ENCODE assay signal across 7 mouse cellular contexts in genomic region chr14:62836926-62837640, GRCm38 (mm10). TPM values are rescaled to one million over a fixed set of nuclear protein-coding genes. Genes with fewer than 3 reads are reported as not detected.
DNase-seq lines count a peak whose midpoint lies in the region; ATAC-seq lines count a peak whose summit lies in the region.

No protein-coding gene starts in this region.

- ATAC-seq in embryonic facial prominence, embryonic 11.5 days (replicated peaks; ENCODE audit: insufficient number of reproducible peaks, low FRiP score, low TSS enrichment, low read depth) = peak; percentile 94
- peak; percentile 77 for ATAC-seq in granulocyte monocyte progenitor cell, adult 5-6 weeks (replicated peaks; ENCODE audit: poor library complexity, severe bottlenecking)
- peak; percentile 96 for ATAC-seq in midbrain, embryonic 13.5 days

- H3K36me3 ChIP-seq in embryonic facial prominence, embryonic 11.5 days (replicated peaks; ENCODE audit: control insufficient read depth, insufficient read depth, low read depth, low read length) = no peaks in the 10 kb centered on the region
- peaks cover 14% of the 10 kb centered on the region for H3K36me3 ChIP-seq in limb, embryonic 10.5 days
- H3K36me3 ChIP-seq in midbrain, embryonic 13.5 days = peaks cover 5% of the 10 kb centered on the region; the same call in 1 of the 2 replicates

- no peak overlapping the region for H3K27ac ChIP-seq in embryonic facial prominence, embryonic 11.5 days (replicated peaks; ENCODE audit: low read depth, low read length)
- H3K27ac ChIP-seq in limb, embryonic 10.5 days = peak overlapping the region; percentile 88
- H3K27ac ChIP-seq in midbrain, embryonic 13.5 days = peak overlapping the region; percentile 81

- H3K4me2 ChIP-seq in embryonic facial prominence, embryonic 11.5 days (ENCODE audit: low read depth, low read length) = peak overlapping the region; percentile 50
- peak overlapping the region; percentile 63 for H3K4me2 ChIP-seq in midbrain, embryonic 13.5 days (replicated peaks)

- H3K4me3 ChIP-seq in embryonic facial prominence, embryonic 11.5 days (ENCODE audit: low read depth, low read length) = peak overlapping the region; percentile 95
- H3K4me3 ChIP-seq in limb, embryonic 10.5 days = peak overlapping the region; percentile 76
- peak overlapping the region; percentile 55 for H3K4me3 ChIP-seq in midbrain, embryonic 13.5 days (replicated peaks)

- H3K9me3 ChIP-seq in embryonic facial prominence, embryonic 11.5 days (replicated peaks; ENCODE audit: control insufficient read depth, low read length) = no peaks in the 10 kb centered on the region
- no peaks in the 10 kb centered on the region for H3K9me3 ChIP-seq in limb, embryonic 10.5 days (replicated peaks)
- H3K9me3 ChIP-seq in midbrain, embryonic 13.5 days = no peaks in the 10 kb centered on the region

- H3K4me1 ChIP-seq in embryonic facial prominence, embryonic 11.5 days (ENCODE audit: control insufficient read depth, insufficient read depth, low read length) = no peaks in the 10 kb centered on the region
- peaks cover 21% of the 10 kb centered on the region for H3K4me1 ChIP-seq in limb, embryonic 10.5 days
- peaks cover 23% of the 10 kb centered on the region for H3K4me1 ChIP-seq in midbrain, embryonic 13.5 days (replicated peaks)

- peak overlapping the region; percentile 46 for H3K9ac ChIP-seq in embryonic facial prominence, embryonic 11.5 days (replicated peaks; ENCODE audit: low read length)
- peak overlapping the region; percentile 47; the same call in 1 of the 2 replicates for H3K9ac ChIP-seq in midbrain, embryonic 13.5 days (replicated peaks)

- DNase-seq in adrenal gland, postnatal 14 days = peak; percentile 98
- peak; percentile 99 for DNase-seq in embryonic facial prominence, embryonic 11.5 days (ENCODE audit: low spot score)
- DNase-seq in kidney, adult 11 months = peak; percentile 99
- peak; percentile 95 for DNase-seq in limb, embryonic 10.5 days (ENCODE audit: low spot score)
- DNase-seq in spleen, adult 12 weeks (ENCODE audit: low spot score) = peak; percentile 87

- H3K27me3 ChIP-seq in embryonic facial prominence, embryonic 11.5 days (ENCODE audit: control insufficient read depth, insufficient read depth, low read length) = no peaks in the 10 kb centered on the region
- H3K27me3 ChIP-seq in limb, embryonic 10.5 days (ENCODE audit: low read depth, poor library complexity, severe bottlenecking) = no peaks in the 10 kb centered on the region
- H3K27me3 ChIP-seq in midbrain, embryonic 13.5 days = no peaks in the 10 kb centered on the region

- under 1% methylated on average over 37 of the region's 37 CpGs for WGBS in embryonic facial prominence, embryonic 11.5 days
- under 1% methylated on average over 37 of the region's 37 CpGs for WGBS in limb, embryonic 10.5 days
- under 1% methylated on average over 37 of the region's 37 CpGs for WGBS in midbrain, embryonic 13.5 days

RNA-seq across cellular contexts. Expression of gene Wdfy2, which starts 0.4 kb away (rescaled TPM):
- total RNA-seq in adrenal gland, postnatal 14 days (2021) = 28.4 and 28.8 TPM in 2 replicates
- 12.2 and 13.3 TPM in 2 replicates for polyA plus RNA-seq in embryonic facial prominence, embryonic 11.5 days (2014; fragmentation: Nextera tagmentation; extraction: Ambion mirVana)
- total RNA-seq in granulocyte monocyte progenitor cell, adult 5-6 weeks (2014; fragmentation: Nextera tagmentation) = 18.9 and 21.0 TPM in 2 replicates
- total RNA-seq in granulocyte monocyte progenitor cell, adult 5-6 weeks (2017) = 23.7 and 25.3 TPM in 2 replicates
- polyA plus RNA-seq in limb, embryonic 10.5 days (2016; fragmentation: Nextera tagmentation; extraction: Ambion mirVana) = 11.9 and 12.7 TPM in 2 replicates
- polyA plus RNA-seq in midbrain, embryonic 13.5 days (2015; fragmentation: Nextera tagmentation; extraction: Ambion mirVana) = 8.4 and 9.1 TPM in 2 replicates
